Mouse (Mus musculus): ENCODE results near the gene Fam193b. TPM values are rescaled to one million over a fixed set of nuclear protein-coding genes. Genes with fewer than 3 reads are reported as not detected.
"Not testable (repeated sequence)": the region's sequence is repeated elsewhere in the genome, so short reads cannot be mapped to it uniquely, and the experiment has no call there.

Gene Fam193b
- polyA plus RNA-seq, 1 experiment from 2014 or later = 39.6 TPM

DNA sequence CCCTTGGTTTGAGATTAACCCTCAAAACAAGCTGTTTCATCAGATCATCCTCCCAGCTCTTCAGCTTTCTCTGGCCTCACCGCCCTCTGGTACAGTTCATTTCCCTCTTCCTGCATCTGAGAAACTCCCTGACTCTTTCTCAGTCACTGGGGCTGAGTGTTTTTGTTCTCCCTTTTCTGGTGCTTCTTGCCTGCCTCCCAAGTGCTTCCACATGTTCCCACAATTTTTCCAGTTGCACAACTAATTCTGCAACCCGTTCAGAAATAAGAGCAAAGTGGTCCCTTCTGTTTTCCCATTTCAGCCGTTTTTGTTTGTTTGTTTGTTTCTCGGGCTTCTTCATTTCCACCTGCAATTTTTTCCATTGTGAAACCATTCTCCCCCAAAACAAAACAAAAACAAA, 7.2 kb upstream of the Fam193b start:
- Histone ChIP-seq H3K27ac (ENCODE audit: low read length) (no peak overlapping the region), H3K4me3 (ENCODE audit: low read depth, low read length) (no peak overlapping the region), H3K9ac (replicated peaks; ENCODE audit: low read depth, low read length) (no peak overlapping the region), H3K27me3 (ENCODE audit: control insufficient read depth, insufficient read depth, low read length) (no peaks in the 10 kb centered on the region), H3K36me3 (ENCODE audit: control insufficient read depth, insufficient read depth, low read length) (no peaks in the 10 kb centered on the region), H3K4me2 (replicated peaks; ENCODE audit: low read depth, low read length) (no peak overlapping the region), H3K9me3 (ENCODE audit: control insufficient read depth, low read depth, low read length) (no peaks in the 10 kb centered on the region; the same call in 1 of the 2 replicates), H3K4me1 (ENCODE audit: control insufficient read depth, insufficient read depth, low read length) (no peaks in the 10 kb centered on the region)
- ATAC-seq (ENCODE audit: insufficient number of reproducible peaks, insufficient read depth, low FRiP score, low read depth) = no peak
- WGBS = 75% methylated on average over 4 of the region's 4 CpGs

DNA sequence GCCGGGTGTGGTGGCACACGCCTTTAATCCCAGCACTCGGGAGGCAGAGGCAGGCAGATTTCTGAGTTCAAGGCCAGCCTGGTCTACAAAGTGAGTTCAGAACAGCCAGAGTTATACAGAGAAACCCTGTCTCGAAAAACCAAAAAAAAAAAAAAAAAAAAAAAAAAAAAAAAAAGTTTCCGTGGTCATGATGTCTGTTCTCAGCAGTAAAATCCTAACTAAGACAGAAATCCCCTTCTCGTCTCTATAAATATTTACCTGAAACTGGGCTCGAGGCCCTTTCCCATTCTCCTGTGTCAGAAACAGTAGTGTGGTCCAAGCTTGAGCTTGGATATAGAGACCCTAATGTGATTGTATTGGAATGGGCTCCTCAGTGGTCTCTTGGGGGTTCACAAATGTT, 6.0 kb upstream of the Fam193b start:
- H3K36me3 ChIP-seq (ENCODE audit: control insufficient read depth, insufficient read depth, low read length); H3K4me1 ChIP-seq (ENCODE audit: control insufficient read depth, insufficient read depth, low read length); H3K27ac ChIP-seq (ENCODE audit: low read length); H3K4me2 ChIP-seq (replicated peaks; ENCODE audit: low read depth, low read length); H3K27me3 ChIP-seq (ENCODE audit: control insufficient read depth, insufficient read depth, low read length); ATAC-seq (ENCODE audit: insufficient number of reproducible peaks, insufficient read depth, low FRiP score, low read depth); H3K9me3 ChIP-seq (ENCODE audit: control insufficient read depth, low read depth, low read length); H3K9ac ChIP-seq (replicated peaks; ENCODE audit: low read depth, low read length); H3K4me3 ChIP-seq (ENCODE audit: low read depth, low read length): not testable (repeated sequence)
- WGBS = 78% methylated on average over 6 of the region's 7 CpGs

DNA sequence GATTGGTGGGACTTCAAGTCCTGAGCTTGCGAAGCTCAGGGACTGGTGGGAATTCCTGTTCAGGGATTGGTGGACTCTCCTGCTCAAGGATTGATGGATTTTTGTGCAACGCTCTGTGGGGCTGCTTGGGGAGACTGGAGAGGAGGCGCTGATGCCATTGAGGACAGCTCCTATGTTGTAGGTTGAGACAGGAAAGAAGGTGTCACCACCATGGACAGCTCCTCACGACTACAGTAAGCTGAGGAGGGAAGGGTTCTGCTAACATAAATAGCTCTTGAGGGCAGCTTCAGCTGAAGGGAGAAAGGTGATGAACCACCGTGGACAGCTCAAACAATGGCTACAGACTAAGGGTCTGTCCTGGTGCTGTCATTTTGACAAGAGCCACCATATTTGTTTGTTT, 5.0 kb upstream of the Fam193b start:
- Histone ChIP-seq H3K9ac (replicated peaks; ENCODE audit: low read depth, low read length) (no peak overlapping the region), H3K9me3 (ENCODE audit: control insufficient read depth, low read depth, low read length) (no peaks in the 10 kb centered on the region; the same call in 1 of the 2 replicates), H3K4me1 (ENCODE audit: control insufficient read depth, insufficient read depth, low read length) (no peaks in the 10 kb centered on the region), H3K4me2 (replicated peaks; ENCODE audit: low read depth, low read length) (no peak overlapping the region), H3K27me3 (ENCODE audit: control insufficient read depth, insufficient read depth, low read length) (no peaks in the 10 kb centered on the region), H3K4me3 (ENCODE audit: low read depth, low read length) (no peak overlapping the region), H3K36me3 (ENCODE audit: control insufficient read depth, insufficient read depth, low read length) (no peaks in the 10 kb centered on the region), H3K27ac (ENCODE audit: low read length) (no peak overlapping the region)
- WGBS = 50% methylated on average over 5 of the region's 5 CpGs
- no peak for ATAC-seq (ENCODE audit: insufficient number of reproducible peaks, insufficient read depth, low FRiP score, low read depth)

DNA sequence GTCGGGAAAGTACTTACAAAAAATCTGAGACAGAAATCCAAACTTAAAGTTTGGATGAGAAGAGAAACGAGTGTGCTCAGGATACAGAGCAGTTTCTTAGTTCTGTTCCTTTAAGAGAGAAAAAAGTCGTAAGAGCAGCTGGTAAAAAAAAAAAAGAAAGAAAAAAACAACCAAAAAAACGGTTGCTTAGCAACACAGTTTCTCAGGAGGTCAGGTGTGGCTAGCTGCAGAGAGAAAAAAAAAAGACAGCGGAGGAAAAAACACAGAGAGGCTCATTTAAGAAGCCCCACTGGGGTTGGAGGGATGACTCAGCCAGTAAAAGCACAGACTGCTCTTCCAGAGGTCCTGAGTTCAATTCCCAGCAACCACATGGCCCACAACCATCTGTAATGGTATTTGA, 3.4 kb upstream of the Fam193b start:
- H3K9me3 ChIP-seq (ENCODE audit: control insufficient read depth, low read depth, low read length) = no peaks in the 10 kb centered on the region; the same call in 1 of the 2 replicates
- H3K4me2 ChIP-seq (replicated peaks; ENCODE audit: low read depth, low read length) = no peak overlapping the region
- no peaks in the 10 kb centered on the region for H3K36me3 ChIP-seq (ENCODE audit: control insufficient read depth, insufficient read depth, low read length)
- no peak overlapping the region for H3K9ac ChIP-seq (replicated peaks; ENCODE audit: low read depth, low read length)
- no peaks in the 10 kb centered on the region for H3K27me3 ChIP-seq (ENCODE audit: control insufficient read depth, insufficient read depth, low read length)
- 74% methylated on average over 5 of the region's 5 CpGs for WGBS
- ATAC-seq (ENCODE audit: insufficient number of reproducible peaks, insufficient read depth, low FRiP score, low read depth) = no peak
- no peak overlapping the region for H3K27ac ChIP-seq (ENCODE audit: low read length)
- H3K4me1 ChIP-seq (ENCODE audit: control insufficient read depth, insufficient read depth, low read length) = peaks cover 7% of the 10 kb centered on the region
- H3K4me3 ChIP-seq (ENCODE audit: low read depth, low read length) = no peak overlapping the region

DNA sequence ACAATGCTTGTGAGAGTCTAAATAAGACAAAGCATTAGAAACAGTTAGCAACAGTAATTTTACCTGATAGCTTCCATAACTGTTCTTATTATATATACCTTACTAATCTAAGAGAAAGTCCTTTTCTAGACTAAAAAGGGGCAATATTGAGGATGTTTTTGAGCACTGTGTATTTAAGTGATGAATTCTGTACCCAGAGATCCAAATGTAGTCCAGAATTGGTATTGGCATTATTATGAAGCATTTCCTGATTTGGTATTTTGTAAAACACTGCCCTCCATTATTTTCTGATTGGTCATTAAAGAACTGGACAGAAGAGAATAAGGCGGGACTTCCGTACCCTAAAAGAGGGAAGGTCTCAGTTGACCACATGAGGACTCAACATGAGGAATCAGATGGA, 2.5 kb upstream of the Fam193b start, which contains the start of gene Tmed9:
Gene Tmed9, plus strand, starts transcription at position 301 of the 400 bp plus-strand sequence.
- Histone ChIP-seq H3K9ac (replicated peaks; ENCODE audit: low read depth, low read length) (no peak within 1 kb of the TSS), H3K4me3 (ENCODE audit: low read depth, low read length) (no peak within 1 kb of the TSS), H3K27me3 (ENCODE audit: control insufficient read depth, insufficient read depth, low read length) (no peaks in the 10 kb centered on the region), H3K36me3 (ENCODE audit: control insufficient read depth, insufficient read depth, low read length) (no peaks in the 10 kb centered on the region; the same call in 1 of the 2 replicates), H3K4me1 (ENCODE audit: control insufficient read depth, insufficient read depth, low read length) (peaks cover 10% of the 10 kb centered on the region), H3K9me3 (ENCODE audit: control insufficient read depth, low read depth, low read length) (no peaks in the 10 kb centered on the region; the same call in 1 of the 2 replicates), H3K4me2 (replicated peaks; ENCODE audit: low read depth, low read length) (no peak within 1 kb of the TSS), H3K27ac (ENCODE audit: low read length) (no peak within 1 kb of the TSS)
- no peak for ATAC-seq (ENCODE audit: insufficient number of reproducible peaks, insufficient read depth, low FRiP score, low read depth)
- 95% methylated on average over 2 of the region's 2 CpGs for WGBS

DNA sequence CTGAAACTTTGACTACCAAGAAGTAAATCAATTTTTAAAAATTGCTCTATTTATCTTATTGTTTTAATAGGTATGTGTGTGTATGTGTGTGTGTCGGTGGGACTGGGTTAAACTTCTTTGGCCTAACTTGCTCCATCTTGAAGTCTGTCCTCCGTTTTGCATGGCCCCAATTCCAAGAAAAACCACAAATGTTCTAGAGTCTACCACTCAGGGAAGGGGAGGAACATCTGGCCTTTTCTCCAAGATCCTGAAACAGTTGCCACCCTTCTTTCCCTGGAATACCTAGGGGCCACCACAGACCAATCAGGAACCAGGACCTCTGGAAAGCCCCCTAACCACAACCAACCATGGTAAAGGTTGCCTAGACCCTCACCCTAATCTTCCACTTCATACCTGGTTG, 1.1 kb upstream of the Fam193b start:
- Histone ChIP-seq H3K9me3 (ENCODE audit: control insufficient read depth, low read depth, low read length) (no peaks in the 10 kb centered on the region; the same call in 1 of the 2 replicates), H3K27ac (ENCODE audit: low read length) (no peak overlapping the region), H3K4me2 (replicated peaks; ENCODE audit: low read depth, low read length) (no peak overlapping the region), H3K4me1 (ENCODE audit: control insufficient read depth, insufficient read depth, low read length) (peaks cover 13% of the 10 kb centered on the region), H3K27me3 (ENCODE audit: control insufficient read depth, insufficient read depth, low read length) (no peaks in the 10 kb centered on the region), H3K4me3 (ENCODE audit: low read depth, low read length) (no peak overlapping the region), H3K36me3 (ENCODE audit: control insufficient read depth, insufficient read depth, low read length) (no peaks in the 10 kb centered on the region; the same call in 1 of the 2 replicates), H3K9ac (replicated peaks; ENCODE audit: low read depth, low read length) (no peak overlapping the region; the same call in 1 of the 2 replicates)
- ATAC-seq (ENCODE audit: insufficient number of reproducible peaks, insufficient read depth, low FRiP score, low read depth) = no peak
- 76% methylated on average over 2 of the region's 2 CpGs for WGBS

DNA sequence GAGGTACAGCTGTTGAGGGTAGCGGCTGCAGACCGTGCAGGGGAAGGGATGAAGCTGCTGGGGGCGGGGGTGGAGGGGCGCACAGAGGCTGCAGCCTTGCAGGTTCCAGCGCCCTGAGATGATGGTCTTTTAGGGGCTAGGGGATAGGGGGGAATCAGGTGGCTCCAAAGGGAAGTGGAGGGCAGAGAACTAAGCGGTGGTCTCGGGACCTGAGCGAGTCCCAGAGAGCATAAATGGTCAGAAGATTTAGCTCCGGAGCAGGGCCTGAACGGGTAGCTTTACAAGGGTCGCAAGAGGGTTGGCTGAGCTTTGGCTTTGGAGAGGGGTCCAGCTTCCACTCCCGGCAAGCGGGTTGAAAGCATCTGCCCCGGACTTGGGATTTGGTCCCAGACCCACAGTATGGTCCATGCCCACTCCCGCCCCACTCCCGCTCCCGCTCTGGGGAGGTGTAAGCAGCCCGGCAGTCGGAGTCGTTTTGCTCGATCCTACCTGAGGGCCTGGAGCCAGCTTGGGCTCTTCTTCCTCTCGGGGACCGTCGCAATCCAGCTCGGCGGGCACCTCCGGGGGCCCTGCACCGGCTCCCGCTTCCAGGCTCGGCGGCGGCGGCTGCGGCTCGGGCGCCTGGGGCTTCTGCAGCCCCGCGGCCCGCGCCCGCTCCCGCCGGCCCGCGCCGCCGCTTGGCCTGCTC, 490 bp downstream of the Fam193b start:
- H3K4me2 ChIP-seq (replicated peaks; ENCODE audit: low read depth, low read length) = peak overlapping the region; percentile 92
- peaks cover 13% of the 10 kb centered on the region for H3K4me1 ChIP-seq (ENCODE audit: control insufficient read depth, insufficient read depth, low read length)
- peaks cover 3% of the 10 kb centered on the region for H3K36me3 ChIP-seq (ENCODE audit: control insufficient read depth, insufficient read depth, low read length)
- H3K9ac ChIP-seq (replicated peaks; ENCODE audit: low read depth, low read length) = peak overlapping the region; percentile 95
- WGBS = under 1% methylated on average over 47 of the region's 47 CpGs
- H3K9me3 ChIP-seq (ENCODE audit: control insufficient read depth, low read depth, low read length) = no peaks in the 10 kb centered on the region; the same call in 1 of the 2 replicates
- H3K4me3 ChIP-seq (ENCODE audit: low read depth, low read length) = peak overlapping the region; percentile 88
- peak overlapping the region; percentile 88 for H3K27ac ChIP-seq (ENCODE audit: low read length)
- no peaks in the 10 kb centered on the region for H3K27me3 ChIP-seq (ENCODE audit: control insufficient read depth, insufficient read depth, low read length)
- ATAC-seq (ENCODE audit: insufficient number of reproducible peaks, insufficient read depth, low FRiP score, low read depth) = peak; percentile 57

DNA sequence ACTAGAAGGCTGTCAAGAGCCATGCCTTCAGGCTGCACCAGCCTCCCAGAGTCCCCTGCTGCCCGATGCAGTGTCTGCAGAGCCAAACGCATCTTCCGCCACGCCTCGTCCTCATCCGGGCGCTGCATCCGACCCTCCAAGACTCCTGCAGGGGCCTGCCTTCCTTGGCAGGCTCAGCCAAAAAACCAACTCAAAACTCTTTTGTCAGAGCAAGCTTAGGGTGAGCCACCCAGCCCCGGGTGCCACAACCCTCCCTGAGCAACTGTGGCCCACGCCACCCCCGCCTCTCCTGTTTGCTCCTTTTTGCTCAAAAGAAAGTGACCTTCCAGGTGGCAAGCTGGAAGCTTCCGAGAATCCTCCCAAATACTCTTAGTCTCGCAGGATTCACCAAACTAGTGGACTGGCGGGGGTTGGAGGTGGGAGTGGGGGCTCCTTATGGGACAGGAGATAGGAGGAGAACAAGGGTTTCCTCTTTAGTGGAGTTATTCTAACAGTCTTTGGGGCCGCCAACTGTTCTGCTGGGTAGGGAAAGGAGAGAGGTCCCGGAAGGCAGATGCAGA, 1.1 kb downstream of the Fam193b start:
- Histone ChIP-seq H3K36me3 (ENCODE audit: control insufficient read depth, insufficient read depth, low read length) (peaks cover 3% of the 10 kb centered on the region), H3K4me3 (ENCODE audit: low read depth, low read length) (peak overlapping the region; percentile 88), H3K9me3 (ENCODE audit: control insufficient read depth, low read depth, low read length) (no peaks in the 10 kb centered on the region; the same call in 1 of the 2 replicates), H3K4me1 (ENCODE audit: control insufficient read depth, insufficient read depth, low read length) (peaks cover 13% of the 10 kb centered on the region), H3K9ac (replicated peaks; ENCODE audit: low read depth, low read length) (peak overlapping the region; percentile 95), H3K4me2 (replicated peaks; ENCODE audit: low read depth, low read length) (peak overlapping the region; percentile 92), H3K27ac (ENCODE audit: low read length) (peak overlapping the region; percentile 55), H3K27me3 (ENCODE audit: control insufficient read depth, insufficient read depth, low read length) (no peaks in the 10 kb centered on the region)
- 1% methylated on average over 16 of the region's 16 CpGs for WGBS
- no peak; the same call in 1 of the 2 replicates for ATAC-seq (ENCODE audit: insufficient number of reproducible peaks, insufficient read depth, low FRiP score, low read depth)

Data from stomach, embryonic 14.5 days (tissue).